Mouse (Mus musculus) left cerebral cortex, adult 18-20 months (tissue): Measurements from ENCODE around the gene Pkib. TPM values are rescaled to one million over a fixed set of nuclear protein-coding genes. Genes with fewer than 3 reads are reported as not detected.

Source experiments
- DNase-seq, 2 experiments: peaks; one replicate each; pipeline ENCODE4 v3.0.0; 2021 to 2022; ENCODE audit warnings: low spot score in 2 of 2, mixed read lengths in 1 of 2
- long read RNA-seq, 2 experiments: library from polyadenylated mRNA; stranded (forward); transcript quantifications; one replicate each; pipeline ENCODE4 v2.0.0; 2021
- total RNA-seq, 2 experiments: library from RNA; stranded (reverse); gene quantifications; 2 replicates each; pipeline ENCODE4 v1.2.3; 2021

Gene Pkib
- total RNA-seq = 10 to 100 TPM; 15.7 to 16.7 TPM
- long read RNA-seq, experiment 1, full-length matches to known transcripts = 21 of 22 reads
- long read RNA-seq, experiment 1, partial matches to known transcripts = 0 of 22 reads
- long read RNA-seq, experiment 1, other reads (novel, unspliced or antisense) = 1 of 22 reads
- long read RNA-seq, experiment 2, full-length matches to known transcripts = 9 of 11 reads
- long read RNA-seq, experiment 2, partial matches to known transcripts = 1 of 11 reads
- long read RNA-seq, experiment 2, other reads (novel, unspliced or antisense) = 1 of 11 reads

GRCm38 (mm10) chr10:57631896-57632867 lies at the start of gene Pkib:
Gene Pkib (plus strand): TSS chr10:57631981.
- DNase-seq = peak; percentile 64 to 76

- no peak for DNase-seq
Measured at GRCm38 (mm10) chr10:57583927-57584326, 47.9 kb upstream of the Pkib start.

GRCm38 (mm10) chr10:57594266-57594665 lies 37.5 kb upstream of the Pkib start:
- no peak for DNase-seq

- DNase-seq = no peak
Measured at GRCm38 (mm10) chr10:57597172-57597571, 34.6 kb upstream of the Pkib start.

GRCm38 (mm10) chr10:57602951-57603350 lies 28.8 kb upstream of the Pkib start:
- no peak for DNase-seq

GRCm38 (mm10) chr10:57623311-57623710 lies 8.5 kb upstream of the Pkib start:
- DNase-seq = peak in 1 of 2 experiments; percentile 4

- DNase-seq = no peak
Measured at GRCm38 (mm10) chr10:57627773-57628172, 4.0 kb upstream of the Pkib start.

- DNase-seq = no peak
Measured at GRCm38 (mm10) chr10:57630557-57630956, 1.2 kb upstream of the Pkib start.

- DNase-seq = no peak
Measured at GRCm38 (mm10) chr10:57632868-57633240, 1.1 kb downstream of the Pkib start.

GRCm38 (mm10) chr10:57636970-57637369 lies 5.2 kb downstream of the Pkib start:
- no peak for DNase-seq

GRCm38 (mm10) chr10:57638250-57638649 lies 6.5 kb downstream of the Pkib start:
- DNase-seq = no peak

- no peak for DNase-seq
Measured at GRCm38 (mm10) chr10:57639540-57639939, 7.8 kb downstream of the Pkib start.

- DNase-seq = no peak
Measured at GRCm38 (mm10) chr10:57653297-57653696, 21.5 kb downstream of the Pkib start.

GRCm38 (mm10) chr10:57660505-57660904 lies 28.7 kb downstream of the Pkib start:
- no peak for DNase-seq

- no peak for DNase-seq
Measured at GRCm38 (mm10) chr10:57663758-57664157, 32.0 kb downstream of the Pkib start.

- no peak for DNase-seq
Measured at GRCm38 (mm10) chr10:57664253-57664652, 32.5 kb downstream of the Pkib start.

GRCm38 (mm10) chr10:57675740-57676139 lies 44.0 kb downstream of the Pkib start:
- no peak for DNase-seq

GRCm38 (mm10) chr10:57687999-57688398 lies 56.2 kb downstream of the Pkib start:
- no peak for DNase-seq

GRCm38 (mm10) chr10:57690161-57690560 lies 58.4 kb downstream of the Pkib start:
- no peak for DNase-seq

GRCm38 (mm10) chr10:57702246-57702645 lies 70.5 kb downstream of the Pkib start:
- DNase-seq = no peak

- no peak for DNase-seq
Measured at GRCm38 (mm10) chr10:57721035-57721434, 89.3 kb downstream of the Pkib start.

- DNase-seq = no peak
Measured at GRCm38 (mm10) chr10:57722363-57722762, 90.6 kb downstream of the Pkib start.
